Mouse (Mus musculus) forebrain, embryonic 13.5 days (tissue): Measurements from ENCODE around the gene Stfa2l1. TPM values are rescaled to one million over a fixed set of nuclear protein-coding genes. Genes with fewer than 3 reads are reported as not detected.
A peak's percentile ranks its signal among the peaks of the same experiment; 100 is the strongest.
"Not testable (repeated sequence)": the region's sequence is repeated elsewhere in the genome, so short reads cannot be mapped to it uniquely, and the experiment has no call there.

Source experiments
- ATAC-seq: fragments of 200-750 bp; cut with Nextera tagmentation; 2 replicates; pipeline ENCODE4 v1.8.0; 2017
- H3K27ac ChIP-seq: fragments of 300-500 bp; sonication (generic); 2 replicates; pipeline ENCODE4 v1.5.1; 2015; ENCODE audit warnings: inconsistent platforms, mild to moderate bottlenecking, moderate library complexity
- H3K27me3 ChIP-seq: fragments of 300-500 bp; sonication (generic); 2 replicates; pipeline ENCODE4 v1.6.1; 2015; ENCODE audit warnings: mild to moderate bottlenecking, inconsistent platforms
- H3K36me3 ChIP-seq: fragments of 300-500 bp; sonication (generic); 2 replicates; pipeline ENCODE4 v1.6.1; 2015; ENCODE audit warnings: mild to moderate bottlenecking, inconsistent platforms; ENCODE audit not compliant: poor library complexity, severe bottlenecking
- H3K4me1 ChIP-seq: fragments of 300-500 bp; sonication (generic); 2 replicates; pipeline ENCODE4 v1.6.1; 2015; ENCODE audit warnings: inconsistent platforms
- H3K4me2 ChIP-seq: fragments of 300-500 bp; sonication (generic); 2 replicates; pipeline ENCODE4 v1.6.1; 2015; ENCODE audit warnings: inconsistent platforms, mild to moderate bottlenecking, moderate library complexity
- H3K4me3 ChIP-seq: fragments of 300-500 bp; sonication (generic); 2 replicates; pipeline ENCODE4 v1.5.1; 2015; ENCODE audit warnings: mild to moderate bottlenecking, inconsistent platforms
- H3K9ac ChIP-seq: fragments of 300-500 bp; sonication (generic); 2 replicates; pipeline ENCODE4 v1.6.1; 2015; ENCODE audit warnings: mild to moderate bottlenecking, inconsistent platforms
- H3K9me3 ChIP-seq: fragments of 300-500 bp; sonication (generic); replicated peaks from 2 replicates; pipeline ENCODE4 v1.6.1; 2016; ENCODE audit warnings: inconsistent platforms
- WGBS: fragments of 180-500 bp; shearing (Covaris S2); methylation state at CpG from one replicate; pipeline ENCODE4 v1.1.7; 2015; 5-methylcytosine and 5-hydroxymethylcytosine counted together
- polyA plus RNA-seq: library from polyadenylated mRNA; unstranded; fragments of >200 nt; fragmentation: Nextera tagmentation; extraction: Ambion mirVana; gene quantifications from 2 replicates; pipeline ENCODE4 v1.2.1, GENCODE M21; 2015

The Stfa2l1 gene
- not detected in 2 replicates for polyA plus RNA-seq

GRCm38 (mm10) chr16:36156402-36156975 is at the start of gene Stfa2l1:
TSS of gene Stfa2l1 (plus strand) at chr16:36156811.
- no peak within 1 kb of the TSS for H3K27ac ChIP-seq
- H3K9ac ChIP-seq = no peak within 1 kb of the TSS
- H3K27me3 ChIP-seq = no peaks in the 10 kb centered on the region
- no peak within 1 kb of the TSS for H3K4me3 ChIP-seq
- no peaks in the 10 kb centered on the region for H3K9me3 ChIP-seq
- no peaks in the 10 kb centered on the region for H3K36me3 ChIP-seq
- no peak for ATAC-seq
- no peaks in the 10 kb centered on the region for H3K4me1 ChIP-seq
- no peak within 1 kb of the TSS for H3K4me2 ChIP-seq

- not testable (repeated sequence) for H3K9ac ChIP-seq, H3K27me3 ChIP-seq, H3K27ac ChIP-seq, H3K4me1 ChIP-seq, H3K4me3 ChIP-seq, ATAC-seq, H3K9me3 ChIP-seq, H3K4me2 ChIP-seq, H3K36me3 ChIP-seq
Observed at GRCm38 (mm10) chr16:36111486-36111885, 45.1 kb upstream of the Stfa2l1 start.

- H3K27me3 ChIP-seq, H3K4me2 ChIP-seq, ATAC-seq, H3K4me1 ChIP-seq, H3K9me3 ChIP-seq, H3K9ac ChIP-seq, H3K36me3 ChIP-seq, H3K27ac ChIP-seq, H3K4me3 ChIP-seq: not testable (repeated sequence)
- WGBS = 94% methylated on average over 6 of the region's 6 CpGs
Observed at GRCm38 (mm10) chr16:36115751-36116150, 40.9 kb upstream of the Stfa2l1 start.

DNA sequence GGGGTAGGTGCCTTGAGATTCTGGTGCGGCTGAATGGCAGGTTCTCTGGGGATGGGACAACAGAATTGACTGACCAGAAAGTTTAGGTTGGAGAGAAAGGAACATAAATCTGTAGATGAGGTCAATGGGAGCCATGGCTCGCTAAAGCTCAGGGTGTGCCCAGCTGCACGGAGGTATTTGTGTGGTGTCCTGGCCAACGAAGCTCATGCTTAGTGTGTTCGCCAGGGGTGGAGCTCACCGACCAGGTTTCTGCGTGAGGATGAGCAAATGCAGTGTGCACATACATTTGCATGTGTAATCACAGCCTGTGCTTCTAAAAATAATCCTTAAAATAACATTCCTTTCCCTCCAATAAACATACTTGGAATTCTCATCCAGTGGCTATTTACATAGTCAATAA is 28.5 kb upstream of the Stfa2l1 start:
- Histone ChIP-seq H3K9ac (no peak overlapping the region), H3K9me3 (no peaks in the 10 kb centered on the region), H3K4me3 (no peak overlapping the region), H3K4me1 (no peaks in the 10 kb centered on the region), H3K36me3 (no peaks in the 10 kb centered on the region), H3K27ac (no peak overlapping the region), H3K4me2 (no peak overlapping the region), H3K27me3 (no peaks in the 10 kb centered on the region)
- no peak for ATAC-seq
- WGBS = 93% methylated on average over 7 of the region's 7 CpGs

GRCm38 (mm10) chr16:36131141-36131540 is 25.5 kb upstream of the Stfa2l1 start, which contains the start of gene Csta1:
TSS of gene Csta1 (minus strand) at chr16:36131241.
- Histone ChIP-seq H3K36me3 (no peaks in the 10 kb centered on the region), H3K4me2 (no peak within 1 kb of the TSS), H3K9me3 (no peaks in the 10 kb centered on the region), H3K4me3 (no peak within 1 kb of the TSS), H3K4me1 (no peaks in the 10 kb centered on the region), H3K27ac (no peak within 1 kb of the TSS), H3K27me3 (no peaks in the 10 kb centered on the region), H3K9ac (no peak within 1 kb of the TSS)
- 93% methylated on average over 1 of the region's 1 CpGs for WGBS
- ATAC-seq = no peak

DNA sequence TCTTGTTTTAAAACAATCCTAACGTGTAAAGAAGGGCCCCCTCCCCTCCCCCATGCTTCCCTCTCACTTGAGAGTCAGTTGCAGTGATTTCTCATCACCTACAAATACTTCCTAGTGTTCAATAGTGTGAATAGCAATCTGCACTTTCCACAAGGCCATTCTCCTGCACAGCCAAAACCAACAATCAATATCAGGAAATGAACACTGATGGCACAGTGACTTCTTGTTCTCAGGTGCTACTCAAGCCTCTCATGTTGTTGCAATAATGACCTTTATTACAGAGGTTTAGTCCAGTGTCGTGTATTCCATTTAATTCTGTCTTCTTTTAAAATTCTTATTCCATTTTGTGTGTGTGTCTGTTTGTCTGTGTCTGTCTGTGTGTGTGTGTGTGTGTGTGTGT is 18.4 kb upstream of the Stfa2l1 start:
- Histone ChIP-seq H3K36me3 (no peaks in the 10 kb centered on the region), H3K9me3 (no peaks in the 10 kb centered on the region), H3K4me3 (no peak overlapping the region), H3K4me2 (no peak overlapping the region), H3K27me3 (no peaks in the 10 kb centered on the region), H3K27ac (no peak overlapping the region), H3K9ac (no peak overlapping the region), H3K4me1 (no peaks in the 10 kb centered on the region)
- ATAC-seq = no peak
- 80% methylated on average over 2 of the region's 2 CpGs for WGBS

DNA sequence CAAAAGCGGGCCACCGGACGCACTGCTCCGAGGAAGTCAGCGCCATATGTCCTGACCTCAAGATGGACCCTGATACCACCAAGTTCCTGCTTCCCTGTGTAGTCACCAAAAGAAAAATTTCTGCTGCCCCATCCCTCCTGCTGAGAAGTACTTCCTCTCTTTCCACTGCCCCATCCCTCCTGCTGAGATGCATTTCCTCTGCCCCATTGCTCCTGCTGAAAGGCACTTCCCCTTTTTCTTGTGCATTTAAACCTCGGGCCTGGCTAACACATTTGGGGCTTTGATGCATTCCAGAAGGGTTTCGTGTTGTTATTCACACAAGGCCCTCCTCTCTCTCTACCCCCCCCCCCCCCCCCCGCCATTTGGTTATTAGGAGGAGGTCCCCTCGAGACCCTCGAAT is 11.2 kb downstream of the Stfa2l1 start:
- not testable (repeated sequence) for H3K4me3 ChIP-seq, H3K36me3 ChIP-seq, H3K4me1 ChIP-seq, H3K4me2 ChIP-seq, H3K27ac ChIP-seq, H3K27me3 ChIP-seq, ATAC-seq, H3K9me3 ChIP-seq, H3K9ac ChIP-seq
- 79% methylated on average over 10 of the region's 10 CpGs for WGBS

- Histone ChIP-seq H3K27ac (no peak overlapping the region), H3K9ac (no peak overlapping the region), H3K4me3 (no peak overlapping the region), H3K36me3 (no peaks in the 10 kb centered on the region), H3K27me3 (no peaks in the 10 kb centered on the region), H3K4me1 (no peaks in the 10 kb centered on the region), H3K4me2 (no peak overlapping the region), H3K9me3 (0 out of 2 replicates have a peak, but pooled peaks cover 3% of the 10 kb centered on the region)
- no peak for ATAC-seq
Observed at GRCm38 (mm10) chr16:36176108-36176507, 19.5 kb downstream of the Stfa2l1 start.

- Histone ChIP-seq H3K4me3 (no peak overlapping the region), H3K4me2 (no peak overlapping the region), H3K27ac (no peak overlapping the region), H3K4me1 (no peaks in the 10 kb centered on the region), H3K27me3 (no peaks in the 10 kb centered on the region), H3K9ac (no peak overlapping the region), H3K36me3 (no peaks in the 10 kb centered on the region), H3K9me3 (0 out of 2 replicates have a peak, but pooled peaks cover 2% of the 10 kb centered on the region)
- 83% methylated on average over 2 of the region's 2 CpGs for WGBS
- no peak for ATAC-seq
Observed at GRCm38 (mm10) chr16:36179910-36180309, 23.3 kb downstream of the Stfa2l1 start.

GRCm38 (mm10) chr16:36183912-36184311 is 27.3 kb downstream of the Stfa2l1 start, which contains the start of gene Gm5483:
TSS of gene Gm5483 (plus strand) at chr16:36184212.
- WGBS = 83% methylated on average over 4 of the region's 4 CpGs
- not testable (repeated sequence) for H3K36me3 ChIP-seq, H3K4me3 ChIP-seq, H3K4me1 ChIP-seq, H3K9me3 ChIP-seq, ATAC-seq, H3K27me3 ChIP-seq, H3K4me2 ChIP-seq, H3K27ac ChIP-seq, H3K9ac ChIP-seq

DNA sequence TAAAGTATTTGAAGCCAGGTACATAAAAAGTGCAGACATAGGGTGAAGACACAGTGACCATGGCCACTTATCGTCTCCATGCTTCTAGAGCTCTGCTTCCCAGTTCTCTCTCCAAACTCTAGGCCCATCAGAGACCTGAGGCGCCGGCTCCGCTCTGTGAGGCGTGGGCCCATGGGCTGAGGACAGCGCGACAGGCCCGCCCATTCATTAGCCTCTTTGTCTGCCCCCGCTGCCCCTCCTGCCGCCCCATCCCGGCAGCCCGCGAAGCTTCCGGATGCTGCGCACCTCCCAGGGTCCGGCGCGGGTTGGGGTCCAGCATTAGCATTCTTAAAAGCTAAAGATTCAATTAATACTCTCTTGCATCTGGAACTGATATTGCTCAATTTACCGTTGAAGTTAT is 42.6 kb downstream of the Stfa2l1 start:
- H3K4me2 ChIP-seq = peak overlapping the region; percentile 36; the same call in 1 of the 2 replicates

GRCm38 (mm10) chr16:36203846-36204245 is 47.2 kb downstream of the Stfa2l1 start:
- 83% methylated on average over 5 of the region's 5 CpGs for WGBS
- H3K27me3 ChIP-seq = no peaks in the 10 kb centered on the region
- H3K27ac ChIP-seq = no peak overlapping the region
- ATAC-seq = no peak
- H3K9ac ChIP-seq = no peak overlapping the region
- no peak overlapping the region for H3K4me3 ChIP-seq
- no peaks in the 10 kb centered on the region for H3K36me3 ChIP-seq
- H3K9me3 ChIP-seq = no peaks in the 10 kb centered on the region
- H3K4me2 ChIP-seq = no peak overlapping the region
- H3K4me1 ChIP-seq = no peaks in the 10 kb centered on the region

More for the DNA sequence above, 42.6 kb downstream of the Stfa2l1 start:
- no peak for ATAC-seq
- Histone ChIP-seq H3K27ac (no peak overlapping the region), H3K36me3 (no peaks in the 10 kb centered on the region), H3K9ac (no peak overlapping the region), H3K4me1 (no peaks in the 10 kb centered on the region), H3K9me3 (no peaks in the 10 kb centered on the region), H3K4me3 (no peak overlapping the region), H3K27me3 (no peaks in the 10 kb centered on the region)
- 37% methylated on average over 19 of the region's 19 CpGs for WGBS

DNA sequence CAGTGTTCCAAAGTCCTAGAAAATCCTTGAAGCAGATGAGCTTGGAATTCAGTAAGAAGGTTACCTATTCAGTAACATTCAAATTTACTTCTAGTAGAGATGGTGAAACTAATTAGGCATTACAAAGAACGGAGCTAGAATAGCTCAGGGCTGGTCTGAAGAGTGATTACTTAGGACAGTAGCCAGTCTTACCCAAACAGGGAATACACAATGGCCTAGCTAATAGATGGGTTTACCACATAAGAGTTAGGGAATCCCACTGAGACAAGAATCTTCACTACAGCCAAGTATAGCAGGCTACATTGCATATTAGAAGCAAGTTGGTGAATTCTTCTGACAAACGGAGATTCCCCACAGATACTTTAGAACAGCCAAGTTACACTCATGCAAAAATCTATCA is 49.1 kb downstream of the Stfa2l1 start:
- H3K9me3 ChIP-seq, H3K4me1 ChIP-seq, H3K27ac ChIP-seq, H3K27me3 ChIP-seq, H3K36me3 ChIP-seq, ATAC-seq, H3K9ac ChIP-seq, H3K4me3 ChIP-seq, H3K4me2 ChIP-seq: not testable (repeated sequence)
- 38% methylated on average over 2 of the region's 2 CpGs for WGBS
